Mouse (Mus musculus): Measurements from ENCODE around the gene Tcf25. TPM values are rescaled to one million over a fixed set of nuclear protein-coding genes. Genes with fewer than 3 reads are reported as not detected.
"Not testable (repeated sequence)": the region's sequence is repeated elsewhere in the genome, so short reads cannot be mapped to it uniquely, and the experiment has no call there.

Tcf25 gene
- polyA plus RNA-seq, 3 experiments from 2014 or later = 74.2 to 106 (median 94.3) TPM

- ATAC-seq = no peak
These were observed 38.3 kb downstream of the Tcf25 start for GRCm38 (mm10) chr8:123411781-123412327.

DNA sequence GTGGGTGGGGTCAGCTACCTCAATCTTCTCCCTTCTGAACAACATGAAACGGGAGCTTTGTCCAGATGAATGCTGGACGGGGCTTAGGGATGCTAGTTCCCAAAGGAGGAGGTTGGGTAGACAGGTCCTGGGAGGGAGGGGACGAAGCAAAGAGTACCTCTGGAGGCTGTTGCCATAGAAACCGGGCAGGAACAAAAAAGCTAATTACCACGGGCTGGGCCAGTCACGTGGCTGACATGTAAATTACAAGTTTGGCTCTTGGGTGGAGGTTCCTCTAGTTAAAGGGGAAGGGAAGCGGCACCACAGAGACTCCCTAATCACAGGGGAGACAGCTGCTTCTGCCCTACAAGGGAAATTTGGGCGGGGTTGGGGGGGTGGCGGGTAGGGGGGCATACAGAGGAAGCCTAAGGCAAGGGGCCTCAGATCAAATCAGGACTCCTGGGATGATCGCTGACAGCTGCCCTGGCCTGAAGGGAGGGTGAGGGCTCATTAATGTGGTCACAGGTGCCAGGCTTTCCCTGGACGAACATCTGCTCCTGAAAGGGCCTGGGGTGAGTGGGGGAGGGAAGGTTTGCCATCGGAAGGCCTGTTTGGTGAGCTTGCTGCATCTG lies 39.1 kb downstream of the Tcf25 start:
- ATAC-seq = peak; percentile 38

- no peak for ATAC-seq
These were observed 40.7 kb downstream of the Tcf25 start for GRCm38 (mm10) chr8:123414255-123414654.

DNA sequence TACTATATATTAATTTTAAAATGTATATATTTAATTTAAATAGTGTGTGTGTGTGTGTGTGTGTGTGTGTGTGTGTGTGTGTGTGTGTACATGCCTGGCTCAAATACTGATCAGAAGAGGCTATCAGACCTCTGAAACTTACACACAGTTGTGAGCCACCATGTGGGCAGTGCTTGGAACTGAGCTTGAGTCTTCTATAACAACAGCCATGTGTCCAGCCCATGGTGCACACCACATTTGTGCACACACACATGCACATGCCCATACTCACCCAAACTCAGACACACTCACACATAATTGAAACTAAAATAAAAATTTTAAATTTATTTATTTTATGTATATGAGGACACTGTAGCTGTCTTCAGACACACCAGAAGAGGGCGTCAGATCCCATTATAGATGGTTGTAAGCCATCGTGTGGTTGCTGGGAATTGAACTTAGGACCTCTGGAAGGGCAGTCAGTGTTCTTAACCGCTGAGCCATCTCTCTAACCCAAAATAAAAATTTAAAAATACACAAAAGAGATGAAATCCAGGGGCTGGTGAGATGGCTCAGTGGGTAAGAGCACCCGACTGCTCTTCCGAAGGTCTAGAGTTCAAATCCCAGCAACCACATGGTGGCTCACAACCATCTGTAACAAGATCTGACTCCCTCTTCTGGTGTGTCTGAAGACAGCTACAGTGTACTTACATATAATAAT lies 41.6 kb downstream of the Tcf25 start:
- not testable (repeated sequence) for ATAC-seq

GRCm38 (mm10) chr8:123415967-123416943 lies 42.7 kb downstream of the Tcf25 start:
- no peak for ATAC-seq

GRCm38 (mm10) chr8:123416944-123417555 lies 43.5 kb downstream of the Tcf25 start:
- no peak for ATAC-seq

GRCm38 (mm10) chr8:123419711-123420110 lies 46.2 kb downstream of the Tcf25 start:
- ATAC-seq = no peak

DNA sequence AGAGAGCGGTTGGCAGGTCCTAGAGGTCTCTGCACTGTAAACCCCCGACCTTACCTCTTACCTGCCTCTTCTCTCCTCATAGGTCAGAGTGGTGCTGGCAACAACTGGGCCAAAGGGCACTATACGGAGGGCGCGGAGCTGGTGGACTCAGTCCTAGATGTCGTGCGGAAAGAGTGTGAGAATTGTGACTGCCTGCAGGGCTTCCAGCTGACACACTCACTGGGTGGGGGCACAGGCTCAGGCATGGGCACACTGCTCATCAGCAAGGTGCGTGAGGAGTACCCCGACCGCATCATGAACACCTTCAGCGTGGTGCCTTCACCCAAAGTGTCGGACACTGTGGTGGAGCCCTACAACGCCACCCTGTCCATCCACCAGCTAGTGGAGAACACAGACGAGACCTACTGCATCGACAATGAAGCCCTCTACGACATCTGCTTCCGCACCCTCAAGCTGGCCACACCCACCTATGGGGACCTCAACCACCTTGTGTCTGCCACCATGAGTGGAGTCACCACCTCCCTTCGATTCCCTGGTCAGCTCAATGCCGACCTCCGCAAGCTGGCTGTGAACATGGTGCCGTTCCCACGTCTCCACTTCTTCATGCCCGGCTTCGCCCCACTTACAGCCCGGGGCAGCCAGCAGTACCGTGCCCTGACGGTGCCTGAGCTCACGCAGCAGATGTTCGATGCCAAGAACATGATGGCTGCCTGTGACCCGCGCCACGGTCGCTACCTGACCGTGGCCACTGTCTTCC lies 47.1 kb downstream of the Tcf25 start:
- ATAC-seq = no peak

- ATAC-seq = no peak
These were observed 47.8 kb downstream of the Tcf25 start for GRCm38 (mm10) chr8:123421325-123421724.

- no peak for ATAC-seq
These were observed 48.7 kb downstream of the Tcf25 start for GRCm38 (mm10) chr8:123422056-123422780.

- no peak for ATAC-seq
These were observed 49.2 kb downstream of the Tcf25 start for GRCm38 (mm10) chr8:123422781-123423159.

DNA sequence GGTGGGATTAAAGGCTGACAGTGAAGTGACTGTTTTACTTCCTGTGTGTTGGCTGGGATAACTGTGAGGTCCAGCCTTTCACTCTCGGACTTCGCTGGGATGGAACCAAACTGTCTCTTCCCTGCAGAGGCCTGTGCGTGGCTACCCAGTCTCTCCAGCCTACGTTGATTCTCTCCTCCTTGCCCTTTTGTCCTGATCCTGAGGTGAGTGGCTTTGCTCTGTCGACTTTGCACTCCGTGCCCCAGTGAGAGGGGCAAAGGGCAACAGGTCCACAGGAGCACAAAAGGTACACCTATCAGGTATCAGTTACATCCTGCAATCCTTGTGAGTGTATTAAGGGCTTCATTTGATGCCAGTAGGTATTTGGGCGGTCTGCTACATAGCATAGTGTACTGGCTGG lies 49.9 kb downstream of the Tcf25 start, which contains the start of gene Def8:
Def8 (plus strand) TSS at position 87 of the 400 bp plus-strand sequence.
- no peak for ATAC-seq

DNA sequence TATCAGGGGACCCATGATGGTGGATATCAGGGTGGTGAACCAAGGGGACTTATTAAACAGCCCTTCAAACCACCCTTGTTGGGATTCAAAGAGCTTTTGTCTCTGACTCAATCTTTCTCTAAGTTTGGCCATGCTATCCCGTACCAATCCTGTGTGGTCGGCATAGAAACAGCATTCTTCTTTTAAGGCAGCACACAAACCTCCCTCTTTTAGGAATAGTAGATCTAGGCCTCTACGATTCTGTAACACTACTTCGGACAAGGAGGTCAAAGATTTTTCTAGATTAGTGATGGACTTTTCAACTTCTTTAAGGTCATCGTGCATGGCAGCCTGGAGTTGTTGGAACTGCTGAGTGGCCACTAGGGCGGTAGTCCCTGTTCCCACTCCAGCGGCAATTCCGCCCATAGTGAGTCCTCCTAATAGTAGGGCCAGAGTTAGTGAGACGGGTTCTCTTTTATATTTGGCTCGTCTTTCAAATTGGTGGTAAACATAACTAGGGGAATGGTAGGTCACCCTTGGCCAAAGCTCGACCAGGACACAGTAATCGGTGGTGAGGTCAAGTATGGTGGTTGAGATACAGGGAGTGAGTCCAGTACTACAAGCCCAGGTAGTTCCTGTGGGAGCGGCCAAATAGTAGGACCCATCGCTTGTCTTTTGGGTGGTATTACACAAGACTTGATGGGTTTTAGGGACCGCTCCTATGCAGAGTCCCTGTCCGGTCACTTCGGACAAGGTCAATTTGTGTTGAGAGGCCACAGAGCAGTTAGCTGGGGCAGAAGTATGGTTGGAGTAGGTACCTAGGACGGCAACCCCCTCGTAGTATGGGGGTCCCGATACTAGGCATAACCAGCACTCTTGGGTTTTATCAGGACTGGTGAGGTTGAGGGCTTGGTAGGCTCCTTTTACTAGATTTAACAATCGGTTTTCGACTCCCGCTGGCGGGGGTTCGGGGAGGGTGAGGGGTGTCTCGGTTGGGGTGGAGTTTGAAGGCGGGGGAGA lies 53.3 kb downstream of the Tcf25 start:
- no peak for ATAC-seq

DNA sequence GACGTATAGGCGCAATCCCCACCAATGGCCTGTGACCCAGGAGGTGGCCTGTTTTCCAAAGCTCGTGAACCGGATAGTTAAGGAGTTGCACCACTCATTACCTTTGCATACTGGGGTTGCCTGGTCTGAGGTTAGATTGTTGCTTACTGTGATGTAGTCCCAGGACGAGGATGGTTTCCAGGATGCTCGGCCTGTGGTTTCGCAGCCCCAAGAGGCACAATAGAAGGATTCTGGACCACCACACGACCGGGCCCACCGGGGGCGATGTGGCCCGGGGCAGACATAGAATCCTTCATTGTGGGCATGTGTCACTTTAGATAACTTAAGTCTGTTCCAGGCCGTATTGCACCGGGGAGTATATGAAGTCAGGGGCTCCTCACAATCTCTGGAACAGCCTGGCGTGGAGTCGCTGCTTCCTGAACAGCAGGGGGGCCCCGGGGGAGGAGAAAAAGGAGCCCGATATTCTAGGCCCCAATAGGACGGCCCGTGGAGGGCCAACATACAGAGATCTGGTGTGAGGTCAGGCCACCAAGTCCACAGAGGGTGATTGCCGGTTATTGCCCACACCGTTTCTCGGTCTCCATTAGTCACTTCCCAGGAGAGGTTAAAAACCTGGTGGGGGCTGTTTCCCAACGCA lies 54.2 kb downstream of the Tcf25 start:
- no peak for ATAC-seq

DNA sequence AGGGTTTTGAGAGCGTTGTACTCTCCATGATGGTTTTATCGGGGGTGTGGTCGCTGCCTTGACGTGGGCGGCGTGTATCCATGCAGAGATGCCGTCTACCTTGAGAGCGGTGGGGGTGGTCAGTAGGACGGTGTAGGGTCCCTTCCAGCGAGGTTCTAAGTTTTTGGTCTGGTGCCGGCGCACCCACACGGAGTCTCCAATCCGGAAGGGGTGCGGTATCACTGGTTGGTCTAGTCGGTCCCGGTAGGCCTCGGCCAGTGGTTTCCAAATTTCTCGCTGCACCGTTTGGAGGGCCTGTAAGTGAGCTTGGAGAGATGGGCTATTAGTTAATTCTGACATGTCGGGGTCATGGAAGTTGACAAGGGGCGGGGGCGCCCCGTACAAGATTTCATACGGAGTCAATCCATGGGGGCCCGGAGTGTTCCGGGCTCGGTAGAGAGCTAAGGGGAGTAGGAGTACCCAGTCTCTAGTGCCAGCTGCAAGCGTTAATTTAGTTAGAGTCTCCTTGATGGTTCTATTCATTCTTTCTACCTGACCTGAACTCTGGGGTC lies 54.9 kb downstream of the Tcf25 start:
- no peak for ATAC-seq

DNA sequence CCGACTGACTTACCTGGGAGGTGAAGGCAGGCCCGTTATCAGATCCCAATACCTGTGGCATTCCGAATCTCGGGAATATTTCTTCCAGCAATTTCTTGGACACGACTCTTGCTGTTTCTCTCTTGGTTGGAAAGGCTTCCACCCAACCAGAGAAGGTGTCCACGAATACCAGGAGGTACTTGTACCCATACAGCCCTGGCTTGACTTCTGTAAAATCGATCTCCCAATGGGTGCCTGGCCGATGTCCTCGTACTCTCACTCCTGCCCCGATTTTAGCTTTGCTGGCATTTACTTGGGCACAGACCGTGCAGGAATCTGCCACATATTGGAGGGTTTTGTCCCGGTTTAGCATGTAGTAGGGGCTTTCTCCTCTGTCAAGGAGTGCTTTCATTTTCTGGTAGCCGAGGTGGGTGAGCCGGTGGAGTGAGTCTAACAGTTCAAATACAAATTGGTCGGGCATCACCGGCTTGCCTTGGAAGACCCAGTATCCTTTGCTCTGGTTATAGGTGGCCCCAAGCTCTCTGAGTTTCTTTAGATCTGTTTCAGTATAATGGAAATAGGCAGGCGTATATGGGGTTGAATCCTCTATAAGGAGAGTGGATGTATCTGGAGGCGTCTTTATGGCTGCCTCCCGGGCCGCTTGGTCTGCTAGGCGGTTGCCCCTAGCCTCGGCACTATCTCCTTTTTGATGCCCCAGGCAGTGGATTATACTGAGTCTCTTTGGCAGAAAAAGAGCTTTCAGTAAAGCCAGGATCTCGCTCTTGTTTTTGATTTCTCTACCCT lies 55.6 kb downstream of the Tcf25 start:
- ATAC-seq = no peak

DNA sequence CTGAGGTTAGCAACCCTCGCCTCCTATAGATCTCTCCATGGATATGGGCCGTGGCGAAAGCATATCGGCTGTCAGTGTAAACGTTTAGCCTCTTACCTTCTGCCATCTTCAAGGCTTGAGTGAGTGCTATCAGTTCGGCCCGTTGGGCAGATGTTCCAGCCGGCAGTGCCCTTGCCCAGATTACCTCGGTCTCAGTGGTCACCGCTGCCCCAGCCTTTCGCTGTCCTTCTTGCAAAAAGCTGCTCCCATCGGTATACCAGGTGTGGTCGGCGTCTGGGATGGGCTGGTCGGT lies 56.1 kb downstream of the Tcf25 start:
- ATAC-seq = not testable (repeated sequence)

- ATAC-seq = not testable (repeated sequence)
These were observed 57.4 kb downstream of the Tcf25 start for GRCm38 (mm10) chr8:123430936-123431335.
